Comparison of ENCODE assay signal across 8 mouse cellular contexts in genomic region chr2:29803400-29803831, GRCm38 (mm10). TPM values are rescaled to one million over a fixed set of nuclear protein-coding genes. Genes with fewer than 3 reads are reported as not detected.
DNase-seq lines count a peak whose midpoint lies in the region; ATAC-seq lines count a peak whose summit lies in the region.

No protein-coding gene starts in this region.

- peak overlapping the region; percentile 90; the same call in 1 of the 2 replicates for H3K27ac ChIP-seq in forebrain, embryonic 13.5 days
- peak overlapping the region; percentile 80 for H3K27ac ChIP-seq in kidney, embryonic 15.5 days

- peak overlapping the region; percentile 79 for H3K4me3 ChIP-seq in forebrain, embryonic 13.5 days
- peak overlapping the region; percentile 92 for H3K4me3 ChIP-seq in kidney, embryonic 15.5 days (replicated peaks)

- WGBS in forebrain, embryonic 13.5 days = 19% methylated on average over 6 of the region's 6 CpGs
- 24% methylated on average over 6 of the region's 6 CpGs for WGBS in kidney, embryonic 15.5 days

- H3K4me1 ChIP-seq in forebrain, embryonic 13.5 days = peaks cover 18% of the 10 kb centered on the region
- peaks cover 13% of the 10 kb centered on the region for H3K4me1 ChIP-seq in kidney, embryonic 15.5 days

- H3K4me2 ChIP-seq in forebrain, embryonic 13.5 days = peak overlapping the region; percentile 88
- peak overlapping the region; percentile 91 for H3K4me2 ChIP-seq in kidney, embryonic 15.5 days

- peak; percentile 37 to 60 for DNase-seq in cerebellum, adult 18-20 months
- no peak for DNase-seq in cerebellum, adult 11 months
- peak; percentile 47 for DNase-seq in adipocyte (ENCODE audit: low spot score)
- peak; percentile 40 for DNase-seq in lung, postnatal 36 days
- peak; percentile 37 for DNase-seq in thymus, postnatal 0 days (ENCODE audit: low spot score)
- DNase-seq in right cerebral cortex, postnatal 25 days = no peak

- no peaks in the 10 kb centered on the region for H3K9me3 ChIP-seq in forebrain, embryonic 13.5 days (replicated peaks)
- H3K9me3 ChIP-seq in kidney, embryonic 15.5 days (replicated peaks) = no peaks in the 10 kb centered on the region

- peaks cover 45% of the 10 kb centered on the region for H3K36me3 ChIP-seq in forebrain, embryonic 13.5 days (ENCODE audit: poor library complexity, severe bottlenecking)
- peaks cover 38% of the 10 kb centered on the region for H3K36me3 ChIP-seq in kidney, embryonic 15.5 days

- H3K9ac ChIP-seq in forebrain, embryonic 13.5 days = peak overlapping the region; percentile 95
- peak overlapping the region; percentile 90 for H3K9ac ChIP-seq in kidney, embryonic 15.5 days

- no peak for ATAC-seq in forebrain, embryonic 13.5 days
- ATAC-seq in kidney, embryonic 15.5 days (replicated peaks; ENCODE audit: low FRiP score) = no peak; the same call in 1 of the 2 replicates

- H3K27me3 ChIP-seq in forebrain, embryonic 13.5 days = 0 out of 2 replicates have a peak, but pooled peaks cover 4% of the 10 kb centered on the region
- H3K27me3 ChIP-seq in kidney, embryonic 15.5 days = no peaks in the 10 kb centered on the region

RNA-seq across cellular contexts. Expression of gene Slc27a4, which starts 1.0 kb away (rescaled TPM):
- polyA plus RNA-seq in forebrain, embryonic 13.5 days (2015; fragmentation: Nextera tagmentation; extraction: Ambion mirVana) = 18.6 and 20.3 TPM in 2 replicates
- 15.6 and 16.4 TPM in 2 replicates for polyA plus RNA-seq in kidney, embryonic 15.5 days (2015; fragmentation: Nextera tagmentation; extraction: Ambion mirVana)
- 6.1 and 6.6 TPM in 2 replicates for polyA plus RNA-seq in thymus, postnatal 0 days (2015; fragmentation: Nextera tagmentation; extraction: Ambion mirVana)

RNA-seq across cellular contexts. Expression of gene Trub2, which starts 15.1 kb away (rescaled TPM):
- polyA plus RNA-seq in forebrain, embryonic 13.5 days (2015; fragmentation: Nextera tagmentation; extraction: Ambion mirVana) = 43.4 and 49.7 TPM in 2 replicates
- polyA plus RNA-seq in kidney, embryonic 15.5 days (2015; fragmentation: Nextera tagmentation; extraction: Ambion mirVana) = 37.6 and 41.8 TPM in 2 replicates
- polyA plus RNA-seq in thymus, postnatal 0 days (2015; fragmentation: Nextera tagmentation; extraction: Ambion mirVana) = 21.3 and 27.7 TPM in 2 replicates

RNA-seq across cellular contexts. Expression of gene Coq4, which starts 16.1 kb away (rescaled TPM):
- 30.4 and 33.5 TPM in 2 replicates for polyA plus RNA-seq in forebrain, embryonic 13.5 days (2015; fragmentation: Nextera tagmentation; extraction: Ambion mirVana)
- polyA plus RNA-seq in kidney, embryonic 15.5 days (2015; fragmentation: Nextera tagmentation; extraction: Ambion mirVana) = 40.9 and 41.8 TPM in 2 replicates
- polyA plus RNA-seq in thymus, postnatal 0 days (2015; fragmentation: Nextera tagmentation; extraction: Ambion mirVana) = 13.9 and 14.9 TPM in 2 replicates

RNA-seq across cellular contexts. Expression of gene Urm1, which starts 16.5 kb away (rescaled TPM):
- 18.7 and 20.1 TPM in 2 replicates for polyA plus RNA-seq in forebrain, embryonic 13.5 days (2015; fragmentation: Nextera tagmentation; extraction: Ambion mirVana)
- 30.0 and 30.1 TPM in 2 replicates for polyA plus RNA-seq in kidney, embryonic 15.5 days (2015; fragmentation: Nextera tagmentation; extraction: Ambion mirVana)
- 14.8 and 18.0 TPM in 2 replicates for polyA plus RNA-seq in thymus, postnatal 0 days (2015; fragmentation: Nextera tagmentation; extraction: Ambion mirVana)

RNA-seq across cellular contexts. Expression of gene Gm13547, which starts 44.3 kb away (rescaled TPM):
- 0.72 TPM in 1 of 2 replicates, not detected in the other for polyA plus RNA-seq in forebrain, embryonic 13.5 days (2015; fragmentation: Nextera tagmentation; extraction: Ambion mirVana)
- 0.28 TPM in 1 of 2 replicates, not detected in the other for polyA plus RNA-seq in kidney, embryonic 15.5 days (2015; fragmentation: Nextera tagmentation; extraction: Ambion mirVana)
- not detected in 2 replicates for polyA plus RNA-seq in thymus, postnatal 0 days (2015; fragmentation: Nextera tagmentation; extraction: Ambion mirVana)

Comparison
In these comparisons a context has a peak if more than half of its experiments do, and no peak if none do; other contexts are left out.
1. DNase-seq: peak in cerebellum, adult 18-20 months (2 of 2), adipocyte (single experiment), lung, postnatal 36 days (single experiment) and thymus, postnatal 0 days (single experiment); none in cerebellum, adult 11 months (single experiment) and right cerebral cortex, postnatal 25 days (single experiment).